Mouse (Mus musculus) T-cell, adult 2 months (primary cell): ENCODE results near the gene Dgkk.
"Not testable (repeated sequence)": the region's sequence is repeated elsewhere in the genome, so short reads cannot be mapped to it uniquely, and the experiment has no call there.

ENCODE experiments used
- DNase-seq: peaks from one replicate; pipeline ENCODE4 v3.0.0; 2022; ENCODE audit warnings: low spot score

Gene Dgkk

GRCm38 (mm10) chrX:6779006-6779405, at the start of gene Dgkk:
TSS of gene Dgkk (plus strand) at chrX:6779306.
- not testable (repeated sequence) for DNase-seq

DNA sequence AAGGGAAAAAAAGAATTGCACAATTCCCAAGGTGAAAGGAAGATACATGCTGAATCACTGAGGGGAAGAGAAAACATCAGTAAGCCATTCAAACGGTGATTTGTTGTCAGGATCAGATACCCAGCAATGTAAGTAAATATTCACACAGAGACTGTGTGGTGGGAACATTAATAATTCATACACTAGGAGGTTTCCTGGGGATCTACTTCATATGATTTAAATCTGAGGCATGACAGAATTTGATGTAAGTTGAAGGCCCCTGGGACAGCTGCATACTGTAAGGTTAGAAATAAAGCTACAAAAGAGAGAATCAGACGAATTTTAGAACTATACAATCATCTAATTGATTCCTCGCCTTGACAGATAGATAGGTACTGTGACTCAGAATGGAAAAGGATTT, 45.1 kb upstream of the Dgkk start:
- no peak for DNase-seq

GRCm38 (mm10) chrX:6750714-6751113, 28.4 kb upstream of the Dgkk start:
- no peak for DNase-seq

DNA sequence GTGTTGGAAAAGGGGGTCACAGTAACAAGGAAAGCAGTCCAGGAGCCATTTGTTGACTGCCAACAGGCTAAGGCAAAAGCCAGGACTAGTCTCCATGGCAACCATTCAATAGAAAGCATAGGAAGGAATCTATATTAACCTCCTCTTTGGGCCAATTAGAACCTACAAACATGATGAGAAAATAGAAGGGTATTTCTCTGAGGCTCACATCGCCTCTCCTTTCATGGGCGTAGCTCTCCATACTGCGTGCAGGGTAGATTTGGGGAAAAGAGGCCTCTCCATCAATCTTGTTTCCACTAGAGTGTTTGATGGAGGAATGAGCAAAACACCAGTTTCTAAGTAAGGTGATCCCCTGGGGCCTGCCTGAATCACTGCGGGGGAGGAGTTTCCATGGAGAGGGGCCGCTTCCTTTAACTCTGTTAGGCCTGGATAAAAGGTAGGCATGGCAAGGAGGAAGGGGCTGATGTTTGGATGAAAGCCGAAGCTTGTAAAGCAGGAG, 27.5 kb upstream of the Dgkk start:
- DNase-seq, result no peak

DNA sequence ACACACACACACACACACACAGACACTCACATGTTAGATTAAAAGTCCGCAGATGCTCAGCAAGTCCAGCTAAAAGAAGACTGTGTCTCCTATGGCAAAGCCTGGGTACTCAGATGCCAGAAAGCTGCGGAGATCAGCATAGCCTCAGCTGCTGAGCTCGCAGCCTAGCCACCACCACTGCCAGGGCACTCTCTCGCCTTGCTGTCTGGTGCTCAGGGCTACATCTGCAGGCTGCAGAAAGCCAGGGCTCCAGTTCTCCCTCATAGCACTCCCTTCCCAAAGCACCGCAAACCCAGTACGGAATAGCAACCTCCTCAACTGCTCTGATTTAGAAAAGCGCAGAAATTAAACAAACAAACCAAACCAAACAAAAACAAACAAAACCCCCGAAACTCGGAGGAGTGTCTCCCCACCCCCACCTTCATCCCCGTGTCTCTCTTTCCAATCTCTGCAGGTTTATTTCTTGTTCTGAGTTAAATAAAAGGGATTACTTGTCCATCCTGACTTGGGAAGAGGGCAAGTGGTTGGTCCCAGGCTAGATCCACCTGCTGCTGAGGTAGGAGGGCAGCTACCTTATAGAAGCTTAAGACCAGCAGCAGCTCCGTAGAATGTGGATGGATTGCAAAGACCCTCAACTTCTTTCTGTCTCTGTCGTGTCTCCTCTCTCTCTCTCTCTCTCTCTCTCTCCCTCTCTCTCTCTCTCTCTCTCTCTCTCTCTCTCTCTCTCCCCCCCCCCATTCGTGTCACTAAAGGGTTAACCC, 1.4 kb upstream of the Dgkk start:
- no peak for DNase-seq

- no peak for DNase-seq
Observed at GRCm38 (mm10) chrX:6778250-6778637, 862 bp upstream of the Dgkk start.

DNA sequence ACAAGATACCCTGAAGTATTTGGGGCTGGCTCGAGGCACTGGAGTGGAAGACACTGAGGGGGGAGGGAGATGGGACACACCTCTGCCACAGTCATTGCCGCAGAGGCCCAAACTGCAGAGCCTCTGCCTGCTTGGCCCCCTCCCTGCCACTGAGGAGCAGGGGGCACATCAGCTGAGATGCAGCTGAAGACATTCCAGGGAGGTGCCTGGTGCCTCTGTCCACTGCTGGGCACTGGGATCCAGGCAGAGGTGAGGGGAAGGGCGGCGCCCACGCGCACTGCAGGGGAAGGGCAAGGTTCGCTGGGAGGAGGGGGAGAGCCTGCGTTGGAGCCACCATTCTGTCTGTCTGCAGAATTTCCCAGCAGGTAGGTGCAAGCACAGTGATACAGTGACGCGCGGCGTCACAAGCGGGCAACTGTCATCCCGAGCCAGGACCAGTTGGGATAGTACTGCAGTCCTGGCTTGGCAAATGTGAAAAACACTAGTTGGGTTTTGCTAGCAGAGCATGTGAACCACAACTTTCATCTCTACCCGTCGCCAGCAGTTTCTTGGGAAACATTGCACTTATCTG, 948 bp downstream of the Dgkk start:
- DNase-seq, result no peak

DNA sequence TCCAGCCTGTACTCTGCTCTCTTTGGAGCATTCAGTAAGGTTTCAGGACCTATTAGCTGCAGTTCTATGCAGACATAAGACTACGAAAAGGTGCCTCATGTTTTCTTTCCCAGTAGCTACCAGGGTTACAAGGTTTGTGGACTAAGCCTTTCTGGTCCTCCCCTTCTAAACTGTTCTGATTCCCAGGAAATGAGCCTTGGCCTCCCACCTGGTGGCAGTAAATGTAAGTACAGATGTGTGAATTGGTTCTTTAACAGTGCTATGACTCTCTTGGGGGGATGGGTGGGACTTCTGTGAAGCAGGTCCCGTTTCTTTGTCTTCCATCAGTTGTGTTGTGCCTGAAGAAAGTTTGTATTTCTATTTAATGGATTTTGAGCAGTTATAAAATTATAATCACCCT, 53.4 kb downstream of the Dgkk start:
- DNase-seq, result no peak

- no peak for DNase-seq
Observed at GRCm38 (mm10) chrX:6853466-6853865, 74.4 kb downstream of the Dgkk start.

DNA sequence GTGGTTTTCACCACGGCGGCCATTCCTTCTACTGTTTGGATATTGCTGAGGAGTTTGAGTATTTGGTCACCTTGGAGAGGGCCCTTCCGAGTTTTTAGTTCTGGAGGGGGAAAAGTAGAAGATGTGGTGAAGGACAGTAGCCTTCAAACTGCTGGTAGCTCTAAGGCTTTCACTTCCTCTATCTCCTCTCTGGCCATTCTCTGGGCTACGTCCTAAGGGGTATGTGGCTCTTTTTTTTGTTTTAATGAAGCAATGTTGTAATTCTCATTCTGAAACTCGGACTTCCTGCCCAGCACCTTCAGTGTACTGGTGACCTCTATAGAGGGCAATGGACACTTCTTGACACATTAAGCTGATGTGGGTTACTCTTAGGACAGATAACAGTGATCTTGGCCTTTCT, 75.0 kb downstream of the Dgkk start:
- no peak for DNase-seq

DNA sequence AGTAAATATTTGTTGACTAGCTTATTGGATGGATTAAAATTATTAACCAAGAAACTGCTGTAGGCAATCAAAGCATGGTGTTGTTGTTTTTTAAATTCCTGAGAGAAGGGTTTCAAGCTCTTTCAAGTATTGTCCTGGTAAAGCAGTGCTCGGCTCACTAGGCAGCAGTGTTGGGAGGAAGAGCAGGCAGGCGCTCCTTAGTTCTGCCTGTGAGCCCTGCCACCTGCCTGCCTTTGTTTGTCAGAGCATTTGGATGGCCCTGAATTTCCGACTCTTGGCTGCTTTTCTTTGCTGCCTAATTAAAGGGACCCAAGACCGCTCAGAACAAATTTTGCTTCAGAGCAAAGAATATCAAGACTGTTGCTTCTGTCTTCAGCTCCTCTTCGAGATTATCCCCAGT, 114.8 kb downstream of the Dgkk start:
- DNase-seq, result no peak

GRCm38 (mm10) chrX:6911047-6911446, 131.9 kb downstream of the Dgkk start:
- DNase-seq, result no peak

DNA sequence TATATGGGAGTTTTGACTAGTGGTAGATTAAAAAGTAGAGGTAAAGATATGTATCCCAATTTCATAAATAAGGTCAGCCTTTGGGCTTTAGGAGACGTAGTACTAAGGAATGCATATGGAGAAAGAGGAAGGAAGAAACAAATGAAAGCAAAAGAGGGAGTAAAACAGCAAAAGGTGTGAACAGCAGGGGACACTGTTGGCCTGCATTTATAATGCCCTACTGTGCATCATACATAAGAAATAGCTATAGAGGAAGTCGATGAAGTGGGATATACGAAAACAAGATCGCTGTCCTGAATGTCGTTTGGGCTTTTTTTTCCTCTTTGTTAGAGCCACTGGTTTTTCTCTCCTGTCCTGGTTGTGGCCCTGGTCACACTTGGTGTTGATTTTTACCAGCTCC, 143.1 kb downstream of the Dgkk start:
- DNase-seq, result no peak

DNA sequence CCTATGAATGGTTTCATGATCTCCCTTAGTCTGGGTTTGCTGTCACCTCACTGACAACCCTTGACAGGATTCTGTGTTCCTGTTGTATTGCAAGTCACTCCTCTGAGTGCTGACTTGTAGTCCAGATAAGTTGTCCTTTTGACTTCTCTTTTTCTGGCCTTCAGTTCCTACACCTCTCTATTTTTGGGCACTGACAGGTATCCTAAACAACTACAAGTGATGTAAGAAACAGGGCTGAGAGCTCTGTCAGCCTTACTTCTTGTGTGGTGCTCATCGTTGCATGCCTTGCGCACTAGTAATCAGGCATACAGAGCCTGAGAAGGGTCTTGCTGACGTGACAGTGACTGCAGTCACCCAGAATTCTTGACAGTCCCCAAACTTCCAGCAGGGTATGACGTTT, 147.1 kb downstream of the Dgkk start:
- no peak for DNase-seq

DNA sequence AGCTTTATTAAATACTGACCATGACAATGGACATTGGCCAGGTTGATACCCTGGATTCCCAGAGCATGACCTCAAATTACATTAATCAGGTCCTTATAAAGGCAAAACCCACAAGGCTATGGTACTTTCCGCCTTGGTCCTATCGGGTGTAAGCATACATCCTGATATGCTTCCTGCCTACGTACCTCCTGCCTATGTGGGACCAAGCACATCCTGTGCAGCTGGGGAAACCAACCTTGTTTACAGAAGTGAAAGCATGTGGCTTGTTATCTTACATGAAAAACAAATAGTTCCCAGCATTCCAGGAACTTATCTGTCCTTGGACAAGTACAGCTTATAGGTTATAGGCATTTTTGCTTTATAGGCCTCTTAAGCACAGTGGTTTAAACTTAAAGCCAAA, 189.5 kb downstream of the Dgkk start:
- no peak for DNase-seq

DNA sequence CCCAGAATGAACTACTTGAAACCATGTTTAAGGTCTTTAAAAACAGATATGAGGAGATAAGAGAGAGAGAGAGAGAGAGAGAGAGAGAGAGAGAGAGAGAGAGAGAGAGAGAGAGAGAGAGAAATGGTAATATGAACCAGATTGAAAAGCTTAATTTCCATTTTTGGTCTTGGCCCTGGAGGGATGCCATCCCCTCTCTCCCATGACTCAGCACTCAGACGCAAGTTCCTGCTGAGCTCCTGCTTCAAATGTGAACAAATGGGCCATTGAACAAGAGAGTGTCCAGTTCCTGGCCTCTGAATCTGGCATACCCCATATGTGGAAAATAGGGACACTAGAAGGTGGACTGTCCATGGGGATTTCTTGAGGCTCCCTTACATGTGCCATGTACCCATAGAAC, 192.8 kb downstream of the Dgkk start:
- DNase-seq, result no peak

DNA sequence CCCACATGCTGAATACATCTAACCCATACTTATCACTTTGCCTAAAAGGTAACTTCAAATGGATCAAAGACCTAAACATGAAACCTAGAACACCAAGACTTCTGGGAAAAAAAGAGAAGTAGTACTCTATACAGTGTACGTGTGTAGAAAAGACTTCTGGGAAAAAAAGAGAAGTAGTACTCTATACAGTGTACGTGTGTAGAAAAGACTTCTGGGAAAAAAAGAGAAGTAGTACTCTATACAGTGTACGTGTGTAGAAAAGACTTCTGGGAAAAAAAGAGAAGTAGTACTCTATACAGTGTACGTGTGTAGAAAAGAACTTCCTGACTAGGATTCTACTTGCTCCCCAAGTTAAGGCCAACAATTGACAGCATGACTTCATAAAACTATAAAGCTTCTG, 204.8 kb downstream of the Dgkk start:
- not testable (repeated sequence) for DNase-seq
